Mouse (Mus musculus) kidney, embryonic 16.5 days (tissue): ENCODE results near the gene Pou2f3. TPM values are rescaled to one million over a fixed set of nuclear protein-coding genes. Genes with fewer than 3 reads are reported as not detected.
A peak's percentile ranks its signal among the peaks of the same experiment; 100 is the strongest.
"Not testable (repeated sequence)": the region's sequence is repeated elsewhere in the genome, so short reads cannot be mapped to it uniquely, and the experiment has no call there.

Experiments used
- ATAC-seq: fragments of 200-750 bp; cut with Nextera tagmentation; 2 replicates; pipeline ENCODE4 v1.8.0; 2017; ENCODE audit warnings: moderate TSS enrichment; ENCODE audit not compliant: low FRiP score, low TSS enrichment
- H3K27ac ChIP-seq: fragments of 300-500 bp; sonication (generic); 2 replicates; pipeline ENCODE4 v1.5.1; 2014; ENCODE audit warnings: low read length
- H3K27me3 ChIP-seq: fragments of 300-500 bp; sonication (generic); 2 replicates; pipeline ENCODE4 v1.6.1; 2014; ENCODE audit warnings: low read length, control low read depth, mixed read lengths; ENCODE audit not compliant: insufficient read depth
- H3K36me3 ChIP-seq: fragments of 300-500 bp; sonication (generic); 2 replicates; pipeline ENCODE4 v1.6.1; 2014; ENCODE audit warnings: low read length, control low read depth, mixed read lengths; ENCODE audit not compliant: insufficient read depth
- H3K4me1 ChIP-seq: fragments of 300-500 bp; sonication (generic); 2 replicates; pipeline ENCODE4 v1.6.1; 2014; ENCODE audit warnings: low read length, control low read depth, mixed read lengths; ENCODE audit not compliant: insufficient read depth
- H3K4me2 ChIP-seq: fragments of 300-500 bp; sonication (generic); replicated peaks from 2 replicates; pipeline ENCODE4 v1.6.1; 2014; ENCODE audit warnings: low read depth, low read length
- H3K4me3 ChIP-seq: fragments of 300-500 bp; sonication (generic); 2 replicates; pipeline ENCODE4 v1.5.1; 2014; ENCODE audit warnings: mild to moderate bottlenecking, low read length
- H3K9ac ChIP-seq: fragments of 300-500 bp; sonication (generic); replicated peaks from 2 replicates; pipeline ENCODE4 v1.6.1; 2014; ENCODE audit warnings: low read length
- H3K9me3 ChIP-seq: fragments of 300-500 bp; sonication (generic); 2 replicates; pipeline ENCODE4 v1.6.1; 2016; ENCODE audit warnings: low read length, control low read depth
- WGBS: fragments of 180-500 bp; shearing (Covaris S2); extraction: QIAGEN DNeasy Blood & Tissue Kit; methylation state at CpG from one replicate; pipeline ENCODE4 v1.1.7; 2014; 5-methylcytosine and 5-hydroxymethylcytosine counted together
- polyA plus RNA-seq: library from polyadenylated mRNA; unstranded; fragments of >200 nt; fragmentation: Nextera tagmentation; extraction: Ambion mirVana; gene quantifications from 2 replicates; pipeline ENCODE4 v1.2.1, GENCODE M21; 2015

Gene Pou2f3
- polyA plus RNA-seq, 1 experiment from 2014 or later: 0.15 TPM

DNA sequence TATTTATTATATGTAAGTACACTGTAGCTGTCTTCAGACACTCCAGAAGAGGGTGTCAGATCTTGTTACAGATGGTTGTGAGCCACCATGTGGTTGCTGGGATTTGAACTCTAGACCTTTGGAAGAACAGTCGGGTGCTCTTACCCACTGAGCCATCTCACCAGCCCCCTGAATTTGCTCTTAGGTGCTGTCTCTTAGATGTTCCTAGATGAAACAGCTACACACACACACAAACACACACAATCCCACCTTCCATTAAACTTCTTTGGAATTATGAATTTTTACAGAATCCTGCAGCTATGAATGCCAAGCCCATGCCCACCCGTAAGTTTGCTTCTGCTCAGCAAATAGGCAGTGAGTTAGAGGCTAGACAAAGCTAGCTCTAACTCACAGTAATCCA, 88.2 kb downstream of the Pou2f3 start:
- 80% methylated on average over 2 of the region's 2 CpGs for whole genome bisulfite sequencing
- not testable (repeated sequence) for H3K9ac ChIP-seq, H3K27ac ChIP-seq, H3K4me2 ChIP-seq, H3K4me3 ChIP-seq, H3K4me1 ChIP-seq, H3K9me3 ChIP-seq, H3K27me3 ChIP-seq, ATAC-seq, H3K36me3 ChIP-seq

DNA sequence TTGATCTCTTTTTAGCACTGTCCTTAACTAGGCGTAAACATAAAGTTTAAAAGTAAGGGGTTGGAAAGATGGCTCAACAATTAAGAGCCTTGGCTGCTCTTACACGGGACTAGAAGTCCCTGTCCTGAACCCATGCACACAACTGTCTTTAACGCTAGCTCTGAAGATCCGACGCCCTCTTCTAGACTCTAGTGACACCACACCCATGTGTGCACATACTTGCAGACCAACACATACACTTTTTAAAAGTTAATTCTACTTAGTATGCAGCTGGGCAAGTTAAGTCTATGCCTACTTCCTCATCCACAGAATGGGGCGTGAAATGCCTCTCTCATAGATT, 93.2 kb downstream of the Pou2f3 start:
- no peaks in the 10 kb centered on the region for H3K27me3 ChIP-seq
- H3K9me3 ChIP-seq: no peaks in the 10 kb centered on the region
- no peak overlapping the region for H3K4me3 ChIP-seq
- no peak overlapping the region; the same call in 1 of the 2 replicates for H3K9ac ChIP-seq
- peak overlapping the region; percentile 84 for H3K4me2 ChIP-seq
- WGBS: 87% methylated on average over 6 of the region's 6 CpGs
- no peak; the same call in 1 of the 2 replicates for ATAC-seq
- no peak overlapping the region for H3K27ac ChIP-seq
- H3K36me3 ChIP-seq: no peaks in the 10 kb centered on the region
- peaks cover 18% of the 10 kb centered on the region for H3K4me1 ChIP-seq

GRCm38 (mm10) chr9:43116134-43116996, 93.8 kb downstream of the Pou2f3 start, which contains the start of gene Tmem136:
Gene Tmem136, minus strand, starts transcription at chr9:43116570.
- Histone ChIP-seq H3K27ac (peak within 1 kb of the TSS; percentile 49; the same call in 1 of the 2 replicates), H3K9me3 (no peaks in the 10 kb centered on the region), H3K36me3 (peaks cover 5% of the 10 kb centered on the region; the same call in 1 of the 2 replicates), H3K27me3 (no peaks in the 10 kb centered on the region), H3K4me3 (peak within 1 kb of the TSS; percentile 85), H3K4me2 (peak within 1 kb of the TSS; percentile 84), H3K4me1 (peaks cover 18% of the 10 kb centered on the region), H3K9ac (peak within 1 kb of the TSS; percentile 86)
- whole genome bisulfite sequencing: 4% methylated on average over 55 of the region's 55 CpGs
- ATAC-seq: peak; percentile 91

DNA sequence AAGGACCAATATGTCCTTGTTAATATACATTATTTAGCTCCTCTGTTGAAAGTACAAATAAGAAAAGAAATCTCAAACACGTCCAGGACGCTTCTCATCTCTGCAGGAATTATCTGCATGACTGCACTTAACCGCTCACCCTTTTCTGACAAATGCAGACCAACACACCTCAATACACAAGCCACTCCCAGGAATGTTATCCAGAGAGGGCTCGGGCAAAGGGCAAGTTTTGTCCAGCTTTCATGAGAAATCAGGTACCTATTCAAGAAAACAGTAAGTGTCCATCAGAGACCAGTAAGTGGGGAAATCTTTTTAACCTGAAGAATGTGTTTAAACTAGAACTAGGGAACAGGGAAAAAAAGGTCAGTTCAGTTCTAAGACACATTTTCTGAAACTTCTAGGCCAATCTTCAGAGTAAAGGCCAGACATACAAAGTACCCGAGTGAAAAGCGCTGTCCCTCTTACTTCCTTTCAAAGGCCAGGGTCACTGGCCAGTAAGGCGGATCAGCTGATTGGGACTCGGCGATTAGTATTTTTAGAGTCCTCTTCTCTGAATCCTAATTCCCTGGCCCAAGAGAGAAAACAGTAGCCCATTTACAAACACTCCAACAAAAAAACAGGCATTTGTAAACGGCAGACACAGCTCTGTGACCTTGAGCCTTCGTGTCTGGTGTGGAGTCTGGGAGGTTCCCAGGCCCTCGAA, 94.6 kb downstream of the Pou2f3 start:
- ATAC-seq: 0 out of 2 replicates have a peak, but pooled peaks have one; percentile 53
- peak overlapping the region; percentile 84 for H3K4me2 ChIP-seq
- H3K9ac ChIP-seq: peak overlapping the region; percentile 86
- WGBS: 14% methylated on average over 12 of the region's 12 CpGs
- no peaks in the 10 kb centered on the region for H3K27me3 ChIP-seq
- peak overlapping the region; percentile 49; the same call in 1 of the 2 replicates for H3K27ac ChIP-seq
- H3K36me3 ChIP-seq: peaks cover 11% of the 10 kb centered on the region; the same call in 1 of the 2 replicates
- H3K4me3 ChIP-seq: peak overlapping the region; percentile 85
- H3K4me1 ChIP-seq: peaks cover 18% of the 10 kb centered on the region
- H3K9me3 ChIP-seq: no peaks in the 10 kb centered on the region

DNA sequence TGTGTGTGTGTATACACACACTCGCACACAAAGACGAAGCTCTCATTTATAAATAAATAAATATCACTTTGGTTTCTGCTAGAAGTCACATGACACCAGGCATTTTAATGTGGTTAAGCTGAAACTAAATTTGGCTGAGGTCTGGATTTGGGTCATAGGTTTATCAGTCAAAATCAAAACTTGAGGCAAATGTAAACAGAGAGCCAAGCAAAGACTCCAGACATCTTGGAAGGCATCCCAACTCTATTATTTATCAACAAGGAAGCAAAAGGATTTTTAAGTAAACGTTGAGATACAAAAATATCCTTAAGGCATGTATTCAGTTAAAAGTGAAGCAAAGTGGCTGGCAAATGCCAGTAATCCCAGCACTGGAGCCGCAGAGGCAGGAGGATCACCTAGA, 95.3 kb downstream of the Pou2f3 start:
- Histone ChIP-seq H3K4me2 (no peak overlapping the region), H3K27ac (no peak overlapping the region), H3K36me3 (peaks cover 16% of the 10 kb centered on the region), H3K4me3 (no peak overlapping the region), H3K9ac (no peak overlapping the region), H3K4me1 (peaks cover 18% of the 10 kb centered on the region), H3K27me3 (no peaks in the 10 kb centered on the region), H3K9me3 (no peaks in the 10 kb centered on the region)
- ATAC-seq: no peak
- 69% methylated on average over 4 of the region's 4 CpGs for WGBS

DNA sequence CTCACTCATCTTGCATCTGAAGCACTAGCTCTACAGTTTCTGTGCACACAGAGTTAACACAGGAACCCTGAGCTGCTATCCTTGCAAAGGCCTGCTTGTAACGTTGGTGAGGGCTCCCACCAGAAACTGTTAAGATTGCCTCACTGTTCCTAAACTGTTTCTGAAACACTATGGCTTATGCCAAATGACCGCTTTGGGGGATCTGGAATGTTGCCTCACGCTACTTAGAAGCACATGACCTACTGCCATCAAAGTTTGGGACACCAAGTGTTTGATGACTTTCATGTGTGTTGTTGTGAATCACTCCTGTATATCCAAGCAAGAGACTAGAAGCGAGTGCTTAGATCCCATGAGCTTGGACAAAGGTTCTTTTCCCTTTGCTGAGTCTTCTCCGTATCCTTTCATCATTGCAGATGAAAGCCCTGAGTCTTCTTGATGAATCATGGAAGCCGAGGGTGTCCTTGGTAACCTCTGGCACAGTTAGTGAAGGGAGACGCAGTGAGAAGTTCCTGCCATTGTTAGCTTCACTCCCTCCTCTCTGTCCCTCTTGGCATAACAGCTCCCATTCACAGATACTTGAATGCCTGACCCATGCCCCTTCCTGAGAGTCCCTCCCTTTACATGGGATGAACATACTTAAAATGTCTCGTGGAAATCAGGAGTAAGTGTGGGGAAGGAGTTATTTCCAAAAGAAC, 99.7 kb downstream of the Pou2f3 start:
- Histone ChIP-seq H3K4me2 (no peak overlapping the region), H3K27me3 (no peaks in the 10 kb centered on the region), H3K36me3 (peaks cover 16% of the 10 kb centered on the region), H3K9me3 (no peaks in the 10 kb centered on the region), H3K9ac (no peak overlapping the region), H3K4me1 (peaks cover 15% of the 10 kb centered on the region), H3K4me3 (no peak overlapping the region), H3K27ac (no peak overlapping the region)
- no peak for ATAC-seq
- WGBS: 87% methylated on average over 8 of the region's 8 CpGs

- Histone ChIP-seq H3K27ac (no peak overlapping the region), H3K4me2 (no peak overlapping the region), H3K9ac (no peak overlapping the region), H3K36me3 (peaks cover 16% of the 10 kb centered on the region), H3K9me3 (no peaks in the 10 kb centered on the region), H3K4me1 (peaks cover 8% of the 10 kb centered on the region; the same call in 1 of the 2 replicates), H3K4me3 (no peak overlapping the region), H3K27me3 (no peaks in the 10 kb centered on the region)
- ATAC-seq: no peak
- 91% methylated on average over 7 of the region's 7 CpGs for WGBS
Measured at GRCm38 (mm10) chr9:43109125-43109524, 101.0 kb downstream of the Pou2f3 start.

- peaks cover 12% of the 10 kb centered on the region for H3K4me1 ChIP-seq
- ATAC-seq: no peak
- H3K9me3 ChIP-seq: no peaks in the 10 kb centered on the region
- no peak overlapping the region for H3K27ac ChIP-seq
- no peak overlapping the region for H3K4me2 ChIP-seq
- H3K4me3 ChIP-seq: no peak overlapping the region
- no peak overlapping the region for H3K9ac ChIP-seq
- H3K36me3 ChIP-seq: peaks cover 16% of the 10 kb centered on the region
- H3K27me3 ChIP-seq: no peaks in the 10 kb centered on the region
- WGBS: 89% methylated on average over 3 of the region's 3 CpGs
Measured at GRCm38 (mm10) chr9:43108721-43109120, 101.4 kb downstream of the Pou2f3 start.

DNA sequence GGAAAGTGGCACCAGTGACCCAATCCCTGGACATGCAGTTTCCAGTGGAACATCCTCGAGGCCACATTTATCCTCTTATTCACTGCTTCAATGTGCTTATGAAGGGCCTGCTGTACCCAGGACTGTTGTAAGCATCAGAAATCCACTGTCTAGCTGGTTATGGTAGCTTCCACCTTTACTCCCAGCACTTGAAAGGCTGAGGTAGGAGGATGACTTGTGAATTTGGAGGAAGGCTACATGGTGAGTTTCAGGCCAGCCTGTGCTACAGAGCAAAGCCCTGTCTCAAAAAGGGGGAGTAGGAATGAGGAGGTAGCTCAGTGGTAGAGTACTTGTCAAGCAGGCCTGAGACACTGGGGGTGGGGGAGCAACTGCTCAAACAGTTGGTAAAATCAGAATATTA, 102.1 kb downstream of the Pou2f3 start:
- Histone ChIP-seq H3K4me2 (no peak overlapping the region), H3K4me3 (no peak overlapping the region), H3K27ac (no peak overlapping the region), H3K9ac (no peak overlapping the region), H3K9me3 (no peaks in the 10 kb centered on the region), H3K27me3 (no peaks in the 10 kb centered on the region), H3K4me1 (peaks cover 18% of the 10 kb centered on the region), H3K36me3 (peaks cover 16% of the 10 kb centered on the region)
- no peak for ATAC-seq
- 75% methylated on average over 1 of the region's 1 CpGs for WGBS
